Mouse (Mus musculus): ENCODE results near the gene Nphp3.
A peak's percentile ranks its signal among the peaks of the same experiment; 100 is the strongest.

The Nphp3 gene

DNA sequence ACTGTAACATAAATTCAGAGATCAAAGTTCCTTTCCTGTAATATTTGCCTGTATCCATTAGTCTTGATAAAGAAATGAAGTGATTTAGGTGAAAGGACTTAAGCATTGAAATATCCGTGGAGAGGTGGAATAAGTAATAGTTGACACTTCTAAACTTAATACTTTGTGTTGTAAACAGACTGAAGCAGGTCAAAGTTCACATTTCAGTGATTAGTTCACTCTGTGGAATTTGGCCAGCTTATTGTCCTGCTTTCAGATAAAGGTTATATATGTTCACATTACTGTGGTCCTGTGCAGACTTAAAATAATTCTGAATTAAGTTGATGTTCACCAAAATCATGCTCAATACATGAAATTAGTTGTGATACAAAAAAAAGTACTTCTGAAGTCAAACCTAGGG is 62.2 kb downstream of the Nphp3 start:
- DNase-seq (ENCODE audit: low spot score): no peak

DNA sequence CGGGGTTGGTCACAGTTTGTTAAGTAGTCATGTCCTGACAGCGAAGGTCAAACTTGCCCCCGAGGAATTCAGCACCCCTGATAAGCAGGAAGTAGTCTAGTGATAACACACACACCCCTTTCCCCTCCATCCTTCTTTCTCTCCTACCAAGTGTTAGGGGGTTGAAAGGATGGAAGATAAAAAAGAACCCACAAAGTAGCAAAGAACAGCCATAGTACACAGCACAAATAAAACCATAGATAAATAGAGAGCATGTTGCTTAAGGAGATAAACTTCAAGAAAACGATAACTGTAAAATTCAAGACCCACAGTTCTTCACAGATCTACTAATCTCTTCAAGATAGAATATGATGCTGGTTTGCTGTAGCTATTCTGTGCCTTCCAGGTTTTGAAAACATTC is 67.9 kb downstream of the Nphp3 start:
- no peak for DNase-seq (ENCODE audit: low spot score)

DNA sequence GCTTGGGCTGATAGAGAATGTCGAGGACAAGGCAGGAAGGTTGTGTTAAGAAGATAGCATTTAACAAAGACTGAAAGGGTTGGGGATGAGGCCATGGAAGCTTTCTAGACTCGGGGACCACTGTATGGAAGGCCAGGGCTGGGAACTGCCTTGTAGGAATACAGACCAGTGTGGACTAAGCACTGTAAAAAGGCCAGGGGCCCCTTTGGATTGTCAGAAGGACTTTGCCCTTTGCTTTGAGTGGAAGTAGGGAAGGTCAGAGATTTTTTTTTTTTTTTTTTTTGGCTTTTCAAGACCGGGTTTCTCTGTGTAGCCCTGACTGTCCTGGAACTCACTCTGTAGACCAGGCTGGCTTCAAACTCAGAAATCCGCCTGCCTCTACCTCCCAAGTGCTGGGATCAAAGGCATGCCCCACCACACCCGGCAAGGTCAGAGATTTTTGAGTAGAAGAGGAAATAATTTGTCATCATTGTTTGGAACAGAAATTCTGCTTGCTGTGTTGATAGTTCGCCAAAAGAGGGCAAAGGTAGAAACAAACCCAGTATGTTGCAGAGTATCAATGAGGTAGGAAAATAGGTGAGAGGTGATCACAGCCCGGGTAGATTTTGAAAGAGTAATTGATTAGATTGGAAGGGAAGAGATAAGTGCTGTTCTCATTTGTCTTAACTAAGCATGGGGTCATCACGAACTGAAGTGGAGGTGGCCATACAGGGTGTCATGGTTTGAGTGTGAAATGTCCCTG is 68.7 kb downstream of the Nphp3 start:
- DNase-seq (ENCODE audit: low spot score): no peak

DNA sequence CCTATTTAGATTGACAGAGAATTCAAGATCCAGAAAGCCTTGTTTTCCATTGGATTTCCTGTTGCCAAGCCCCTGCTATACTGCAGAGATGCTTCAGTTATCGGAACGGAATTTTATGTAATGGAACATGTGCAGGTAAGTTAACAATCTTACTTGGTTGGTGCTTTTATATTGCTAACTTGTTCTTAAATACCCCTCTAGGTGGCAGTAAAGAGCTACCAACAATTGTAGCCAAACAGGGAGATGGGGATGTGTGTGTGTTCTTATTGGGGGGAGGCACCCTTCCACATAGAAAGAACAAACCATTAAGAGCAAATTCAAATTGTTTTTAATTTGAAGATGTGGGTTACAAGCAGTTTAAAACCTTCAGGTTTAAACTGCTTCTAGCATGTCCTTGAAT is 73.5 kb downstream of the Nphp3 start:
- DNase-seq (ENCODE audit: low spot score): no peak

DNA sequence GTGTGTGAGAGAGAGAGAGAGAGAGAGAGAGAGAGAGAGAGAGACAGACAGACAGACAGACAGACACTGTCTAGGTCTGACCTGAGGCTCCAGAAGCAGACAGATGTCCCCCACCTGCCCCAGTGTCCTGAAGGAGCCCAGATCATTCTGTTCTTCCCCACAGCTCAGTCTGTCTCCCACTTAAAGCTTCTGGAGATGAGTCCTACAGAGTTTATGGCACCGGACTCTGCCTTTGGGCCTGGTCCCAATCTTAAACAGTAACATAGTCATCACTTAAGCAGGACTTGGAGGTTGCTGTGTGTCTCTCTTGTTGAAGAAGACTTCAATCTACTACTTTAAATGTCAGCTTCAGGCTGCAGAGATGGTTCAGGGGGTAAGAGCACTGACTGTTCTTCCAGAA is 76.4 kb downstream of the Nphp3 start:
- DNase-seq (ENCODE audit: low spot score): no peak

DNA sequence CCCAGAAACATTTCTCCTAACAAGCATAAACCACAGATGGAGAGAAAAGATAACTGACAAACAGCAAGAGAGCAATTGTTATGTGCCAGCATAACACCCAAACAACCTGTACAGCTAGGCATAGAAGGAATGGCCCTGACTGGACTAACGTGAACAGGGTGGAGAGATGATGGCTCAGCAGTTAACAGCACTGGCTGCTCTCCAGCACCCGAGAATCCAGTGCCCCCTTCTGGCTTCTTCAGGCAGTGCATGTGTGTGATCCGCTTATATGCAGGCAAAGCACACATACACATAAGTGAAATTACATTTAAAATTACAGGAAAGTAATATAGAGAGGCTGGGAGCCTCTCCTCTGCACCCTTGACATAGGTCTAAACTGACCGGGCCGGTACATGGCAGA is 77.0 kb downstream of the Nphp3 start:
- no peak for DNase-seq (ENCODE audit: low spot score)

DNA sequence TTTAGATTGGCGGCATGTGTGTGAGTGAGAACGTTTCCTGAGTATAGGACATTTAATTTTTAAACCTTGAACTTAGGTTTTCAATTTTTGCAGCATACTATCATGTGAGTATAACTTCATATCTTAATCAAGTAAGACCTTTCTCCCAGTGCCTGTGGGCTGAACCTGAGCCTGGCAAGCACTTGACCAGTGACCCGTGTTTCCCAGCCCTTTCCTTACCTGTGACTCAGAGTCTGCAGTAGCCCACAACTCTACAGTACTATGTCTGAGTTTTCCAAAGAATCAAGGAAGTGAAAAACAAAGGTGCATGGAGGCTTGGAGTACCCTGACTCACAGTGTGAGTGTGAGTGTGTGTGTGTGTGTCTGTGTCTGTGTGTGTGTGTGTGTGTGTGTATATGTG is 77.7 kb downstream of the Nphp3 start:
- no peak for DNase-seq (ENCODE audit: low spot score)

DNA sequence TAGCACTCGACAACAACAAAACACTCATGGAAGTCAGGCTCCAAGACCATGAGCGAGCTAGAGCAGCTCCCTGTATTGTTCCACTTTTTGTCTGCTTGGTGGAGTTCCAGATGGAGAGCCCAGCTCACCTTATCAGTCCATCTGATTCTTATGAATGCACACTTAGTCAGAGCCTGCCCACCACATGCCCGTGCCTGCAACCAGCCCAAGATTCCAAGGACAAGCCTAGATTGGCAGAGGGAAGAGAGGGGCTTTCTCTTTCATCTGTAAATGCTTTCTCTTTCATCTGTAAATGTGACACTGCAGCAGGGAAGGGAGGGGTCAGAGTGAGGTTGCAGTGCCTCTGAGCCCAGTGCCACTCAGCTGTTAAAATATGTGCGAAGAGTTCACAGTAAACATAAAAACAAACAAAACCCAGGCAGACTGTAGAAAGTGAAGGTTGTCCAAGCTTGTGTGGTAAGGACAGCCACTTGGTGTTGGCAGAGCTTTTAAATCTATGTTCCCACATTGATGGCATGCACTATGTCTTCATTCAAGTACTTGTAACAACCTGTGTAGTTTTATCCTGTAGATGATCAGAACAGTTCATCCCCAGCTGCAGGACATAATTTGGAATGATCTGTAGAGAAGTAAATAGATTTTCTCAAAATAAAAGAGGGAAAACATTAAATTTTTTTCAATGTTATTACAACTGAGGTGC is 83.5 kb downstream of the Nphp3 start:
- DNase-seq (ENCODE audit: low spot score): no peak

DNA sequence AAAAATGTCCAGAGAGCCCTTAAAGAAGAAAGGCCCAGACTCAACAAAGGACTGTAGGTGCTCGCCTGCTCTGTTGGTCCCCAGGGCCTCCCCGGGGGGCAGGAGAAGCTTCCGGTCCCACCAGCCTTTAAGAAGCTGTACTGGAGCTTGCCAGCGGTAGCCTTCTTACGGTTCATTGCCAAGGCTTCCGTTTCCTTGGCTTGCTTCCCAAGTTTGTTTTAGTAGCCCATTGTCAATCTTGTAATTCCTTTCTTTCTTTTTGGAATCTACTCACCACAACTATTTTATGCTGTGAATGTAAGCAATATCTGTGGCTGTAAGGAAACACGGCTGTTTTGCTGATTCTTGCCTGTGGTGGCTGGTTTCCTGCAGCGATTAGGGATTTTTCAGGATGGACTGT is 86.2 kb downstream of the Nphp3 start:
- DNase-seq (ENCODE audit: low spot score): peak; percentile 67

DNA sequence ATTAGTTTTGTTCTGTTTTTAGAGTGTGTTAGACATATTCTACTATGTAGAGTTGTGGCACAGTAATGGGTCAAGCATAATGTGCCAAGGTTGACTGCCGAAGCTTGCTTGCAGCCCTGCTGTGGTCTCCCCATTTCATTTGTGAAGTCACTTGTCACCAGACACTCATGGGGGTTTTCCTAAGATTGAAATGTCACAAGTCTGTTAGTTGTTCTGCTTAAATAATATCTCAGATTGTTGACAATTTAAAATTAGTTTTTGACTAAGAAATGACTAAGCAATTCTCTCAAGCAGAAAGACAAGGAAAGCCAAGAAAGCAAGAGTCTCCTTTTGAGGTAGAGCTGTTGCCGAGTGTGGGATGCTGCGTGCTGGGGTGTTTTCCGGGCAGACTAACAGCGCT is 90.6 kb downstream of the Nphp3 start:
- no peak for DNase-seq (ENCODE audit: low spot score)
